Mouse (Mus musculus): ENCODE data around the gene Gm48552.

The Gm48552 gene

DNA sequence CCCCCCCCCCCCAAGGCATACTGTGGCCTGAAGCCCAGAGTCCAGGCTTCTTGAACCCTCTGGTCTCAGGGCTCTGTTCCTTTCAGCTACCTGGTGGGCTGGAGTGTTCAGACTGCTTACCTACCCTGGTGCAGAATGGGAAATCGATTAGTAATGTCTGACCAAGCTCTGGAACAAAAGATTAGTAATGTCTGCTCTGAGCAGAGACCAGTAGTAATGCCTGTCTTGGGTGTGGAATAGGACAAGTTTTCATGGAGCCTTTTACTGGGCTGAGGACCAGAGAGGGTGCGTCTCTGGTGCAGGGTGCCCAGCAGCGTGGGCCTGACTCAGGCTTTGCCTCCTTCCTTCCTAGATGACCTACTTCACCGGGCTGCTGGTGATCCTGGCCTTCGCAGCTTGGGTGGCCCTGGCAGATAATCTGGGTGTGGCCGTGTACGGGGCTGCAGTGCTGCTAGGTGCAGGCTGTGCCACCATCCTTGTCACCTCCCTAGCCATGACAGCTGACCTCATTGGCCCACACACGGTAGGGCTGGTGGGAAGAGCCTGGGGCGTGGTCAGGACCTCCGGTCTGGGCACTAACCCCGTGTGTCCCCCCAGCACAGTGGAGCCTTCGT is 26.4 kb upstream of the Gm48552 start:
- peak; percentile 82 for DNase-seq (ENCODE audit: low spot score)

DNA sequence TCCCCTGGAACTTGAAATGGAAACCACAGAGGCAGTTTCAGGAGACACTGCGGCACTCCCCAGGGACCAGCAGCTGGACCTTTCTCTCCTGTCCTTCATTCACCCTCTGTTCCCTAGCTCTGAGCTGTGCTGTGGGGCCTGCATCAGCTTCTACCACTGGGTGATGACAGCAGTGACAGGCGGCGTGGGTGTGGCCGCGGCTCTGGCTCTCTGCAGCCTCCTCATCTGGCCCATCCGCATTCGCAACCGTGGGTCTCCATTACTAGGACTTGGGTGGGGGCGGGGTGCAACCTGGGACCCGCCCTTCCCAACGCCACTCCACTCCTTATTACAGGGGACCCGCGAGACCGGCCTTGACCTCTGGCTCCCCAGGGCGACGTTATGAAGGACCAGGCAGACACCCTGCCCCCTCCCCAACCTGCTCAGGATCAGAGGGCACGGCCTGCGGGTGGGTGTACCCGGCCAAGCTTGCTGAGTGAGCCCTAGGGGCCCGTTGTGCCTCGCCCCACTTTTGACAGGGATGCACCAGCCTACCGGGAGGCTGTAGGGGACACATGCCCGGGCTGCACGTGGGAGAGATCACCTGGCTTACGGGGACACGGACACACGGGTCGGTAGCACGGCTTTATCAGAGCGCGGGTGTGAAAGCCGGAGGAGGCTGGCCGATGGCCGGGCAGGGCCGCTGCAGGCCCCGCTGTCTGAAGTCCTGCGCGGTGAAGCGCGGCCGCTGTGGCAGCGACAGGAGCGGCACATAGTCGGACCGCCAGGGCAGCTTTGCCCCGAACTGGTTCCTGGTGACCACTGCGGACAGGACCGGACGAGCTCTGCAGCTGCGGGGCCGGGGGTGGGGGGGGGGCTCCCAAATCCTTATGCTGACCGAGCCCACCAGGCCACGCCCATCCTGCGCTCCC is 25.1 kb upstream of the Gm48552 start:
- no peak for DNase-seq (ENCODE audit: low spot score)

DNA sequence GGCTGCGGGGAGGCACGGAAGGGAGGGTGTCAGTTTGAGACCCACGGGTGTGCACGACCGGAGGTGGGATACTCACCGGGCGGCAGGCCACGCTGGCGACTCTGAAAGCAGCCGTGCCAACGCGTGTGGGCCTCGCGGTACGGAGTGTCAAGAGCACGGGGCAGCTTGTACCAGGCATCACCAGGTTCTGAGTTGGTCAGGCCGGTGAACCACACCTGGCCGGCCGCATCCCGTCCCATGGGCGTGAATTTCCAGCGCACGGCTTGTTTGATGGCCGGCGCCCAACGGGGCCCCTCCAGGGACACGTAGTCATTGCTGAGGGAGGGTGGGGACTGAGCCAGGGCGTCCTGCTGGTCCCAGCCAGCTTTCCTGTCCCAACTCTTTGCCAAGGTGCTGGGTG is 24.1 kb upstream of the Gm48552 start:
- DNase-seq (ENCODE audit: low spot score) = no peak

DNA sequence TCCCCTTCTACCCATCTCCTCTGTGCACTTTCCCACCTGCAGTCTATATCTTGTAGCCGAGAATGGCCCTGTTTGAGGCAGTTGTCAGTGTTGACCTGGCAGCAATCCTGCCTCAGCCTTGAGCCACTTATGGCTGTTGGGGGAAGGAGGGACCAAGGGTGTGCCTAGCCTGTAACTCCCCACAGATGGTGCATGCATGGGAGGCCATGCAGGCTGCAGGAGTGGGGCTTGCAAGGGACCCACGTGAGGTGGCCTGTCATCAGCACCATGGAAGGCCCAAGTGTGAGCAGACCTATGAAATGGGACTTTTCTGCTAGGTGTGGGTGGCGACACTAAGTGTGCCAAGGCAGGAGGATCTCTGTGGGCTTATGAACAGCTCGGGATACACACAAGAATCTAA is 23.7 kb upstream of the Gm48552 start:
- DNase-seq (ENCODE audit: low spot score) = no peak

DNA sequence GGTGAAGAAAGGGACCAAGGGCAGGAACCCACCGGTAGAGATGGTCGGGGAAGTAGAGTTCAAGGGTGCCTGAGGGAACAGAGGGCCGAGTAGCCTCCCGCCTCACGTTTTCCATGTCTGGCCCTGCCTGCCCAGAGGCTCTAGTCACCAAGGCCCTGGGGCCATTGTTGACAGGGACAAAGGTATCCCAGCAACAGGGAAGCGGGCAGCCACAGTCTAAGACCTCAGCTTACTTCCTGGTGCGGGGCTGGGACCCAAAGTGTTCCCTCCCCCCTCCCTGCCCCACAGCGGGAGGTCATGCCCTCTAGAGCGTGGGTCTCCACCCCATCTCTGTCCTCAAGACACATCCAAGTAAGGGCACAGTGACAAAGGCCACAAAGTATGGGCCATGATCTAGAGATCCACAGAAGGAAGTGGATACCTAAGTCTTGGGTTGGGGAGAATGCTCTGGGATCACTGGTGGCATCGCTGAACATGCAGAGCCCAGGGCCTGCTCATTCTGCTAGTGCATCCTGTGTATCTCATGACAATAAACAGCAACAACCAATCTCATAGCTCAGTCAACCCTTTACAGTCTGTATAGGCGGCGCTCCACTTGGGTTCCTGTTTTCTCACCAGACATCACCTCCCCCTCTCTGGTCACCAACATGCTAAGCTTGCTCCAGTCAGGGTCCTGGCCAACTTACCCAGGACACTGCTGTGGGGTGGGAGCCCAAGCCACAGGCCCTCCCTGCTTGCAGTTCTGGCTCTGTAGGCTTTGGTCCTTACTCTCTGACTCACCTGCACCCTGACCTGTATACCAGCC is 22.9 kb upstream of the Gm48552 start, which contains the start of gene 4930404N11Rik:
Gene 4930404N11Rik, minus strand, starts transcription at position 145 of the 805 bp plus-strand sequence.
- DNase-seq (ENCODE audit: low spot score) = no peak

DNA sequence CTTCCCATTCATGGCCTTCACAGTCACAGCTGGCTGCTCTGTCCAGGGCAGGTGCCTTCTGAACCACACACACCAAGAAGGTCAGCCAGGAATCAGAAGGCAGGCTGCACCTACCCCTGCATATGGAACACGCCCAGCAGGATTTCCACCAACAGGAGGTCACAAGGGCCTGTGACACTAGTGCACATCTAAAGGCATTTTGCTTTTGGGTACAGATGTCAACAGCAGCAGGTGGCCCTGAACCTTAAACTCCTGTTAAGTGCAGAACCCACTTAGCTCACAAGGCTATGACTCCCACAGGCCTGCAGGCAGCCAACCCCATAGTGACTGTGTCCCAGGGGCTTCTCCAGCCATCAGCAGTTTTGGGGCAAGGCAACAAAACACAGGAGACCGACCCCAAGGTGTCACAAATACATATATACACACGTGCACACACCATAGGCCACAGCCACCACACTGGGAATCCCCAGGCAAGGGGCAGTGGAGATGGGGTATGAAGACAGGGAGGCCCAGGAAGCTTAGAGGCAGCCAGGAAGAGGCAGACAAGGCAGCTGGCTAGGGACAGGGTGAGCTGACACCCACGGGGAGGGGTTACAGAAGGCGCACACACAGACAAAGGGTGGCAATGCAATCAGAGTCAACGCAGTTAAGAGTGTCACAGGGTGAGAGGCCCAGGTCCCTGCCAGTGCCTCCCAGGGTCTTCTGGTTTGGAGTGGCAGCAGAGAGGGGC is 22.2 kb upstream of the Gm48552 start:
- no peak for DNase-seq (ENCODE audit: low spot score)

DNA sequence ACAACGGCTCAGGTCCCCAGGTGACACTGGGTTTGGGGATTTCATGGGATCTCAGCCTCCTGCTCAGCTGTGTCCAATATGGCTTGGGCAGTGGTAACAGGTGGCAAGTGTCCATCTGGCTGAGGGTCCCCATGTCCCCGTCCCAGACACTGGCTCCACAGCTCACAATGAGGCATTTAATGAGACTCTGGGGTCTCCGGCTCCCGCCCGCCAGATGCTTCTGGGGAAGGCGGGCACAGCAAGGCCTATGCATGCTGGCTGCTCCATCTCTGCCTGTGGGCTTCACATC is 21.7 kb upstream of the Gm48552 start:
- no peak for DNase-seq (ENCODE audit: low spot score)

DNA sequence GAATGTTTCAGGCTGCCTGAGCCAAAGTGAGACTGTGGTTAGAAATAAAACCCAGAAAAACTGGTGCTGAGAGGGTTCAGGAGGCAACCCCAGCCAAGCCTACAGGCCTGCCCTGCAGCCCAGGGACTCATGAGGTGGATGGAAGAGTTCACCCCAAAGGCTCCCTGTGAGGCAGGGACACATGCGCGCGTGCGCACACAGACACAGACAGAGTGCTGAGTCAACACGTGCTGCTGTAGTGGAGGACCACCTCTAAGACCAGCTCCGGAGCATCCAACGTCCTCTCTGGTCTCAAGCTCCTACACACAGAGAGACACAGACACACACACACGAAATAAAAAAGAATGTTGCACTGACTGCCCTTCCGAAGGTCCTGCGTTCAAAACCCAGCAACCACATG is 13.5 kb upstream of the Gm48552 start:
- no peak for DNase-seq (ENCODE audit: low spot score)

- DNase-seq (ENCODE audit: low spot score) = peak; percentile 73
These were observed 12.0 kb upstream of the Gm48552 start for GRCm38 (mm10) chr10:81376561-81377361.

GRCm38 (mm10) chr10:81377362-81377664 is 11.5 kb upstream of the Gm48552 start:
- no peak for DNase-seq (ENCODE audit: low spot score)

DNA sequence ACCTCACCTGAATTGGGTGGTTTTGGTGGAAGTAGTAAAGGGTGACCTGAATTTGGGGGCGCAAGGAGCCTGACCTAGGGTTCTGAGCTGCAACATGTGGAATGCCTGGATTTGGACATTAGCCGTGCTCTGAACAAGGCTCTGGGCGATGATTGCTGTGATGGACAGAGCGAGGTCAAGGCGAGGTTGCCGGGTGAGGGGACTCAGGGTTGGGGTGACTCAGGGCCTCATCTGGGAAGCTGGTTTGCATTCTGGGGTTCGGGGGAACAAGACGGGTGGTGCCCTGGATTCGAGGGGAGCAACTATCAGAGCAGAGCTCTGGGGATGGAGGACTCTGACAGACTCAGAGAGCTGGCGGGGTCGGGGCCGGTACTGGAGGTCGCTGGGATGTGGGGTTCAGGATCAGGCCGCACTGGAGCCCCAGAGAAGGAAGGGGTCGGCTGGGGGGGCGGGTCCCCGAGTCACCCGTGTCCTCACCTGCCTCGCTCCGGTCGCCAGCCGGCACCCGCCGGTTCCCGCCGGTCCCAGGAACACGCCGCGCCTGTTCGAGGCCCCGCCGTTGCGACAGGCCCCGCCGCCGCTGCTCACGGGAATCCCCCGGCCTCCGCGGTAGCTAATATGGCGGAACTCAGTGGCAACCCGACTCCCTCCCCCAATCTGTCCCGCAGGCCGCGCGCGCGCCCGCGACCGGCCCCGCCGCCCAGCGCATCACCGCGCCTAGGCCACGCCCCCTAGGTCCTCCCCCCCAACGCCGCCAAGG is 10.8 kb upstream of the Gm48552 start, which contains the start of gene Fzr1:
Gene Fzr1, minus strand, starts transcription at position 724 of the 760 bp plus-strand sequence.
- DNase-seq (ENCODE audit: low spot score) = no peak

- peak; percentile 100 for DNase-seq (ENCODE audit: low spot score)
These were observed 10.1 kb upstream of the Gm48552 start for GRCm38 (mm10) chr10:81378553-81379182.

DNA sequence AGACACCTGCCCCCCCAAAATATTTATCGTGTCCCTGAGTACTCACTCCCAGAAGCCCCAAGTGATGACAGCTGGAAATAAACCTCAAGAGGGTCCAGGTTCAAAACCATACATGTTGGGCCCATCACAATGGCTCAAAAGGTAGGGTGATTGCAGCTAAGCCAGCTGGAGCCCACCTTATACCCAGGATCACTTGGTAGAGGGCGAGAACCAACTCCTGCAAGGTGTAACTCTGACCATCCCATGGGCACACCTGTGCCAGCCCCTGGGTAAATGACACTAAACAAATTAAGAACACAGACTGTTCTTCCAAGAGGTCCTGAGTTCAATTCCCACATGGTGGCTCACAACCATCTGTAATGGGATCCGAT is 9.6 kb upstream of the Gm48552 start:
- no peak for DNase-seq (ENCODE audit: low spot score)

DNA sequence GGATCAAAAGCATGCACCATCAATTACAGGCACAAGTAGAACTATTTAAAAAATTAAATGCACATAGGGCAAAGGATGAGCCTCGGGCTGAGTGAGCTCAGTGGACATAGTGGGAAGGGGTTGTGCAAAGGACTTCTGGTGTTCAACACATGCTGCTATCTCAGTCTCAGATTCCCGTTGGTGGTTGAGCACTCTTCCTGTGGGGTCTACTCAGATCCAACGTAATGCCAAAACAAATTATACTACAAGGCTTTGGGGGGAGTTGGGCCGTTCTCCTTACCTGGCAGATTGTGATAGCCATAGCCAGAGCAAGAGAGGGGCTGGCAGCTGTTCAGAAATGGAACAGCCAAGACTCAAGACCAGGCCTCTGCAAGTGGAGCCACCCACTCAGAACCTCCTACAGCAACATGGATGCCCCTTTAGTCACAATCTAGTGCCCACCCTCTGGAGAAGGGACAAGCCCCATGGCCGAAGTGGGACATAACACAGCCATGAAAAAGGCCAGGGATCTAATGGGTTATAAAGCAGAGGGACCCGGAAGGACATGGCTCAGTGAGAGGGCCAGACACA is 8.9 kb upstream of the Gm48552 start:
- no peak for DNase-seq (ENCODE audit: low spot score)

DNA sequence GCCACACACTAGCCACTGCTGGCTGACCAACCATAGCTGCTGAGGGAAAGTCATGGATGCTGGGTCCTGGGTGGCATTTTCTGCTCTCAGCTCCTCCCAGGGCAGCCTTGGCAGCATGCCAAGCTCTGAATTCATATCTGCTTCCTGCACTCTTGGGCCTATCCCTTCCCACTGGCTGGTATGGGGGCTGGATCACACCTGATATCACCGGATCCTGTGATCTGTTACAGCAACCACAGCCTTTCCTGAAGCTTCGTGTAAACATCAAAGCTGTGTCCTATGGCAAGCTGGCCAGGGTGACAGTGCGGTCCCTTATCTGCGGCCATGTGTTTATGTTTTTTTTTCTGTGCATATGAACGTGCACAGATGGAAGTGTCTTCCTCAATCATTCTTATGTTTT is 6.8 kb upstream of the Gm48552 start:
- DNase-seq (ENCODE audit: low spot score) = peak; percentile 98

DNA sequence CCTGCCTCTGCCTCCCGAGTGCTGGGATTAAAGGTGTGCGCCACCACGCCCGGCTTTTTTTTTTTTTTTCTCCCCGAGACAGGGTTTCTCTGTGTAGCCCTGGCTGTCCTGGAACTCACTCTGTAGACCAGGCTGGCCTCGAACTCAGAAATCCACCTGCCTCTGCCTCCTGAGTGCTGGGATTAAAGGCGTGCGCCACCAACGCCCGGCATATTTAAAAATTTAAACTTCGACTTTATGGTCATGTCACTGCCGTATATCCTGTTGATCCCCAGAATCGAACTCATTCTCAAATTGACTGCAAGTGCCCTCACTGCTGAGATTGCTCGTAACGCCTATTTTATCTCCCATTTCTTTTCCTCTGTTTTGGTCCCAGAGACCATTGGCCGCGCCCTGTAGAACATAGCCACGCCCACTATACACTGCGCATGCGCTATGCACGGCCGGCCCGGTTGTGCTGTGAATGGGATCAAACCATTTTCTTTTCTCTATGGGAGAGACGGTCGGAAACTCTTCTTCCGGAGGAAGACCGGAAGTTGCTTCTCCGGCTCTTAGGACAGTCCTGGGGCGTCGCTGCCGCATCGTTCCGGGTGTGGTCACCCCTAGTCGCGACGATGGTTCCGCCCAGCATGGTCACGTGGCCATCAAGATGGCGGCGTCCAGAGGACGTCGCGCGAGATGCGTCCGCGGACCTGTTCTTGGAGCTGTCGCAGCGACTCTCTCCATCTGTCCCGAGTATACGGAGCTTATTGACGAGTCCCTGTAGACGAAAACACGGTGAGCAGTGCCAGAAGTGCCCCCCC is 4.8 kb upstream of the Gm48552 start, which contains the start of the genes Dohh and Gm48551:
Gene Dohh, plus strand, starts transcription at position 627 of the 803 bp plus-strand sequence.
Gene Gm48551, plus strand, starts transcription at position 665 of the 803 bp plus-strand sequence.
- peak; percentile 100 for DNase-seq (ENCODE audit: low spot score)

DNA sequence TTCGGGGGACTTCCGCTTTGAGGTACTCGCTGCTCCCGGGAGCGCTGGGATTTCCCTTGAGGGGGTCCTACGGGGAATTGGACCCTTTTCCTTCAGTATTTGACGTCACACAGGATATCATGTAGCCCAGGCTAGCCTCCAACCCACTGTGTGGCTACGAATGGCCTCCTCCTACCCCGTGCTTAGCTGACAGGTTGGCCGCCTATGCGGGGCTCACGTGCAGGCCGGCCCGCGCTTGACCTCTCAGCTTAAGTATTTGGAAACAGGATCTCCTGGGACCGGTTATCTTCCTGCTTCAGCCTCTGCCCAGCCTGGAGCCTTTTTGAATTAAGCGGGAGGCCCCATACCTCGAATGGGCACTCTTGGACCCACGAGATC is 4.2 kb upstream of the Gm48552 start:
- no peak for DNase-seq (ENCODE audit: low spot score)

DNA sequence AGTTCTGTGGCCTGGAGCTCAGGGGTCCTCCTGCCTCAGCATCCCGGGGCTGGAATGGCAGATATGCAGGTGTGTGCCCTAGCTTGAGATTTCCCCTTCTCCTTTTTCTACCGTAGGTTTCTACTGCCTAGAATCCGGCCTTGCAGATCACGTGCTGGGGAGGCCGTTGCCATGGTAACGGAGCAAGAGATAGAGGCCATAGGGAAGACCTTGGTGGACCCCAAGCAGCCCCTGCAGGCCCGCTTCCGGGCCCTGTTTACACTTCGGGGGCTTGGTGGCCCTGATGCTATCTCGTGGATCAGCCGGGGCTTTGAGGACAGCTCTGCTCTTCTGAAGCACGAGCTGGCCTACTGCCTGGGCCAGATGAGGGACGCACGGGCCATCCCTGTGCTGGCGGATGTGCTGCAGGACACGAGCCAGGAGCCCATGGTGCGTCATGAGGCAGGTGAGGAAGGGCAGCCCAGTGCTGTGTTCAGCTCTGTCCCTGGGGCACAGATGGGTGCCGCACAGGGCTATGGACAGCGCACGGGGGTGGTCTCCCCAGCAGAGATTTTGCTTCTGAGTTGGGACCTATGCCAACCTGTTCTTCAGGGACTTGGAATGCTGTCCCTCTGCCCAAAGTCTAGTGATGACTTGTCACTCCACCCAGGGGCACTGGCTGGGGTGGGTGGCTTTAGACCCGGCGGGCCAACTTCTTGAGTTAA is 3.0 kb upstream of the Gm48552 start:
- DNase-seq (ENCODE audit: low spot score) = no peak

All from c-Kit-positive CD71-positive TER-119-positive erythroid progenitor cells, embryonic 14.5 days (primary cell).